Mouse (Mus musculus) liver, embryonic 11.5 days (tissue): ENCODE data around the gene Cmtm7. TPM values are rescaled to one million over a fixed set of nuclear protein-coding genes. Genes with fewer than 3 reads are reported as not detected.

ENCODE experiments used
- ATAC-seq: fragments of 200-750 bp; cut with Nextera tagmentation; replicated peaks from 2 replicates; pipeline ENCODE4 v1.8.0; 2017; ENCODE audit warnings: moderate number of reproducible peaks, mild to moderate bottlenecking, moderate TSS enrichment, moderate library complexity; ENCODE audit not compliant: low FRiP score
- DNase-seq: peaks from one replicate; pipeline ENCODE4 v3.0.0-alpha.2; 2017; ENCODE audit warnings: low spot score
- H3K27ac ChIP-seq: fragments of 300-500 bp; sonication (generic); 2 replicates; pipeline ENCODE4 v1.5.1; 2014; ENCODE audit warnings: mild to moderate bottlenecking, low read depth, low read length, control low read depth
- H3K27me3 ChIP-seq: fragments of 300-500 bp; sonication (generic); replicated peaks from 2 replicates; pipeline ENCODE4 v1.6.1; 2014; ENCODE audit warnings: low read length, mixed read lengths; ENCODE audit not compliant: control insufficient read depth, insufficient read depth
- H3K36me3 ChIP-seq: fragments of 300-500 bp; sonication (generic); 2 replicates; pipeline ENCODE4 v1.6.1; 2014; ENCODE audit warnings: mild to moderate bottlenecking, low read length, moderate library complexity, mixed read lengths; ENCODE audit not compliant: control insufficient read depth, insufficient read depth
- H3K4me1 ChIP-seq: fragments of 300-500 bp; sonication (generic); replicated peaks from 2 replicates; pipeline ENCODE4 v1.6.1; 2014; ENCODE audit warnings: low read length, mixed read lengths; ENCODE audit not compliant: control insufficient read depth, insufficient read depth
- H3K4me2 ChIP-seq: fragments of 300-500 bp; sonication (generic); 2 replicates; pipeline ENCODE4 v1.6.1; 2014; ENCODE audit warnings: mild to moderate bottlenecking, control low read depth, moderate library complexity
- H3K4me3 ChIP-seq: fragments of 300-500 bp; sonication (generic); 2 replicates; pipeline ENCODE4 v1.5.1; 2014; ENCODE audit warnings: low read depth, low read length, control low read depth
- H3K9ac ChIP-seq: fragments of 300-500 bp; sonication (generic); 2 replicates; pipeline ENCODE4 v1.6.1; 2014; ENCODE audit warnings: low read depth, low read length, control low read depth
- H3K9me3 ChIP-seq: fragments of 300-500 bp; sonication (generic); 2 replicates; pipeline ENCODE4 v1.6.1; 2016; ENCODE audit warnings: low read length, inconsistent platforms, mixed read lengths; ENCODE audit not compliant: control insufficient read depth
- WGBS: fragments of 180-500 bp; shearing (Covaris S2); extraction: QIAGEN DNeasy Blood & Tissue Kit; methylation state at CpG from one replicate; pipeline ENCODE4 v1.1.7; 2014; 5-methylcytosine and 5-hydroxymethylcytosine counted together
- polyA plus RNA-seq: library from polyadenylated mRNA; unstranded; fragments of >200 nt; fragmentation: Nextera tagmentation; extraction: Ambion mirVana; gene quantifications from 2 replicates; pipeline ENCODE4 v1.2.1, GENCODE M21; 2014

Gene Cmtm7
- polyA plus RNA-seq, 1 experiment from 2014 or later: 99.4 TPM

DNA sequence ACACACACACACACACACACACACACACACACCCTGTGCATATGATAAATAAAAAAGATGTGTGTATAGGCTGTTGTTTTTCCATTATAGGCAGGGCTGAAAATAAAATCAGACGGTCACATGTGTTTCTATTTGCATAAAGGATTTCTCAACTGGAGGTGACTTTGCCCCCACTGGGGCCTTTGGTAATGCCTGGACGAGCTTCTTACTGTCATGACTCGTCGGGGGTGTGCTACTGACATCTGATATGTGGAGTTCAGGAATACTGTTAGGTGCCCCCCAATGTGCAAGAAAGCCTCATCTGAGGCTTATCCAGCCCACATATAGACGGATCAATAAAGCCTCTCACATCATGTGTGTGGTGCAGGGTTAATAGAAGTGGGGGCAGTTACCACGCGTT, 35.4 kb upstream of the Cmtm7 start:
- Histone ChIP-seq H3K4me1 (no peaks in the 10 kb centered on the region), H3K27ac (no peak overlapping the region), H3K36me3 (no peaks in the 10 kb centered on the region), H3K4me3 (no peak overlapping the region), H3K9ac (no peak overlapping the region), H3K9me3 (no peaks in the 10 kb centered on the region), H3K27me3 (no peaks in the 10 kb centered on the region), H3K4me2 (no peak overlapping the region)
- ATAC-seq (no peak), DNase-seq (no peak)
- whole genome bisulfite sequencing: 65% methylated on average over 7 of the region's 7 CpGs

DNA sequence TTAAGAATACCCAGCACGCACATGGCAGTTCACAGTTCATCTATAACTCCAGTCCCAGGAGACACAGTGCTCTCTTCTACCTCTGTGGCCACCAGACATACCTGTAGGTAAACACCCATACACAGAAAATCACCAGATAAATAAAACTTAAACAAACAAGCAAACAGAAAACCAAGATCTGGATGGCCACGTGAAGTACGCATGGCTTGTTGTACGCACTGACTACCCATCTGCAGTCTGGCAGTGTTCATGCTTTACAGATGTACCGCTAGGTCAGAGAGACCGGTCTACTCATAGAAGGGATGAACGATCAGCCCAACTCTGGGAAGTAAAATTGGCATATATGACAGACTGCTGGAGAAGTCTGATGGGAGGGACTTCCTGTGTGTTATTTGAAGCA, 34.5 kb upstream of the Cmtm7 start:
- no peaks in the 10 kb centered on the region for H3K9me3 ChIP-seq
- no peak overlapping the region for H3K27ac ChIP-seq
- no peak for DNase-seq
- H3K4me2 ChIP-seq: no peak overlapping the region
- H3K9ac ChIP-seq: no peak overlapping the region
- H3K4me3 ChIP-seq: no peak overlapping the region
- no peaks in the 10 kb centered on the region for H3K27me3 ChIP-seq
- WGBS: 88% methylated on average over 7 of the region's 7 CpGs
- H3K4me1 ChIP-seq: peaks cover 4% of the 10 kb centered on the region; the same call in 1 of the 2 replicates
- H3K36me3 ChIP-seq: no peaks in the 10 kb centered on the region
- no peak for ATAC-seq

DNA sequence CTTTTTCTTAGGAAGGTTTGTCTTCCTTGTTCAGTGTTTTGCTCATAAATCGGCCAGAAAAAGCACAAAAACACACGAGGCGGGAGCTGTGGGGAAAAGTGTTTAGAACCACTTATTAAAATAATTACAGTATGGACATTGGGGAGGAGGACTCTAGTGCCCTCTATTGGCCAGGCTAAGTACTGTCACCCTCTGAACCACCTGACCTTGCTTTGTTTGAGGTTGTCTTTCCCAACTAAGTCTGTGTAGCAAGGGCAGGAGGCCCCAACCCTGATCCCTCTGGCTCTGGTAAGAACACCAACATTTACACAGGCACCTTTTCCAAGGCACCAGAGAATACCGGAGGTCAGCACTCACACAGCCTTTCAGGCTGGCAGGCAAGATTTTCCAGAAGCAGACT, 33.7 kb upstream of the Cmtm7 start:
- Histone ChIP-seq H3K4me2 (no peak overlapping the region), H3K36me3 (no peaks in the 10 kb centered on the region), H3K4me1 (peaks cover 10% of the 10 kb centered on the region; the same call in 1 of the 2 replicates), H3K9me3 (no peaks in the 10 kb centered on the region), H3K4me3 (no peak overlapping the region), H3K27ac (no peak overlapping the region), H3K27me3 (no peaks in the 10 kb centered on the region), H3K9ac (no peak overlapping the region)
- WGBS: 48% methylated on average over 4 of the region's 4 CpGs
- DNase-seq (no peak), ATAC-seq (peak; percentile 26; the same call in 1 of the 2 replicates)

DNA sequence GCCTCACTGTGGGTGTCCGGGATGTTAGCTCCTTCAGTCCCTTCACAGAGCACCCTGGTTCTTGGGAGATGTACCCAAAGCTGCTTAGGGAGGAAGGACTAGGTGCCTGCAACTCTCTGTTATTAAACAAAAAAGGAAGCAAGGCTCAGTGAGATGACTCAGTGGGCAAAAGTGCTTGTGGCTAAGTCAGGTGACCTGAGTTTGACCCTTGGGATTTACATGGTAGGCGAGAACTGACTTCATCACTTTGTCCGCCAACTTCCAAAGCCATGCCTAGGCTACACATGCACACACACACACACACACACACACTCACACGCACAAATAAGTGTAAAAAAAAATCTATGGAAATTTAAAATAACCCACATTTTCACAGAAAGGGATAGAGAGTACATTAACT, 30.3 kb upstream of the Cmtm7 start:
- peaks cover 13% of the 10 kb centered on the region for H3K4me1 ChIP-seq
- no peak overlapping the region for H3K4me2 ChIP-seq
- no peak overlapping the region for H3K4me3 ChIP-seq
- DNase-seq (no peak), ATAC-seq (no peak)
- no peaks in the 10 kb centered on the region for H3K36me3 ChIP-seq
- no peak overlapping the region for H3K9ac ChIP-seq
- H3K27me3 ChIP-seq: no peaks in the 10 kb centered on the region
- no peak overlapping the region for H3K27ac ChIP-seq
- 84% methylated on average over 4 of the region's 4 CpGs for WGBS
- H3K9me3 ChIP-seq: no peaks in the 10 kb centered on the region

DNA sequence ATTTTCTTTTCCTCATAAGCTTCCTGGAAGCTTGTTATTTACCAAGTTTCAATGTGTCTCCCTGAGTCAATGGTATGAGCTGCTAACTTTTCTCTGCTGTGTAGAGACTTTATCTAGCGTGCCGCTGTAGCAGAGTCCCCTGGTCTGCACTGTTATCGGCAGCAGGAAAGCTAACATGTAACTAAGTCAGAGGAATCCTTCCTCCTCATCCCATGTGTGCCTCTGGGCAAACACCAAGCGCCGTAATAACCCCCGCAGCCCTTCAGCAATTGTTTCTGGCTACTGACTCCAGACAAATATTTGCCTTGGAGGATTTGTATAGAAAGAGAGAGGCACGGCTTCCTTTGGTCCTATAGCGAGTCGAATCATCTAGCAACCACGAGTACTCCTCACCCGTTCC, 29.2 kb upstream of the Cmtm7 start:
- H3K4me3 ChIP-seq: no peak overlapping the region; the same call in 1 of the 2 replicates
- WGBS: 41% methylated on average over 11 of the region's 11 CpGs
- DNase-seq (no peak), ATAC-seq (peak; percentile 70; the same call in 1 of the 2 replicates)
- H3K36me3 ChIP-seq: no peaks in the 10 kb centered on the region
- H3K4me2 ChIP-seq: peak overlapping the region; percentile 48
- no peak overlapping the region for H3K27ac ChIP-seq
- H3K4me1 ChIP-seq: peaks cover 13% of the 10 kb centered on the region
- no peaks in the 10 kb centered on the region for H3K9me3 ChIP-seq
- no peak overlapping the region; the same call in 1 of the 2 replicates for H3K9ac ChIP-seq
- H3K27me3 ChIP-seq: no peaks in the 10 kb centered on the region

DNA sequence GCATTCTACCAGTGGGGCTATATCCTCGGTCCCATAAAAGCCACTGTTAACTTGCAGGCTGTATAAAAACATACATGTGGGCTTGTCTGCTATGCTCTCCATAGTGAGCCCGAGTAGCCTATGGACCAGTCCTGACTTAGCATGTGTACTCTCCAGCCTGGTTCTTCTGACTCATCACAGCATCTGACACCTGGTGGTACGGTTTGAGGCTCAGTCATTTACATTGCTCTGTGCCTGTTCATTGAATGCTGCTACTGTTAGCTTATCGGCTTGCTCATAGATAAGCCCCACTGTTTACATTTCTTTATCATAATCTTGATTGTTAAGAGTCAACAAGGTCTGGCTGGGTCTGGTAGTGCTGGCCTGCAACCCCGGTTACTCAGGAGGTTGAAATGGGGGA, 27.0 kb upstream of the Cmtm7 start:
- 65% methylated on average over 5 of the region's 5 CpGs for WGBS
- no peak overlapping the region for H3K27ac ChIP-seq
- no peak overlapping the region for H3K4me2 ChIP-seq
- H3K36me3 ChIP-seq: no peaks in the 10 kb centered on the region
- H3K9me3 ChIP-seq: no peaks in the 10 kb centered on the region
- H3K27me3 ChIP-seq: no peaks in the 10 kb centered on the region
- ATAC-seq (no peak; the same call in 1 of the 2 replicates), DNase-seq (no peak)
- no peak overlapping the region for H3K9ac ChIP-seq
- H3K4me3 ChIP-seq: no peak overlapping the region
- H3K4me1 ChIP-seq: peaks cover 13% of the 10 kb centered on the region

DNA sequence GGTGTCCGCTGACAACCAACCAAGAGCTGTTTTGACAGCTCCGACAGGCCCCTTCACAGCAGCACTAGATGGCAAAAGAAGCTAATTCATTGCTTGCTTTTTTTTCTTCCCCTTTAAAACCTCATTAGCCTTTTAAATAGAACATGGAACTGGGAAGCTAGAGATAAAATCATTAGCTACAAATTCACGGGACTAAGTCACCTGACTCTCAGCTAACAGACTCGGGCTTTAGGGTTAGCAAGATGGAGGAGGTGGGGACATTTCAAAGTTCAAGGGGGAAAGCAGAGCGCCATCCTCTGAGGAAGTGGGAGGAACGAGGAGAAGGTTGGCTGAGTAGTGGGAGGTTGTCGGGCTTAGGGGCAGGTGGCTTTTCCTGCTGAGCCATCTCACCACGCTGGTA, 25.6 kb upstream of the Cmtm7 start:
- Histone ChIP-seq H3K4me1 (peaks cover 13% of the 10 kb centered on the region), H3K9me3 (no peaks in the 10 kb centered on the region), H3K27me3 (no peaks in the 10 kb centered on the region), H3K4me3 (no peak overlapping the region), H3K36me3 (no peaks in the 10 kb centered on the region), H3K27ac (no peak overlapping the region), H3K9ac (no peak overlapping the region), H3K4me2 (no peak overlapping the region)
- ATAC-seq (no peak), DNase-seq (no peak)
- 47% methylated on average over 8 of the region's 8 CpGs for WGBS

DNA sequence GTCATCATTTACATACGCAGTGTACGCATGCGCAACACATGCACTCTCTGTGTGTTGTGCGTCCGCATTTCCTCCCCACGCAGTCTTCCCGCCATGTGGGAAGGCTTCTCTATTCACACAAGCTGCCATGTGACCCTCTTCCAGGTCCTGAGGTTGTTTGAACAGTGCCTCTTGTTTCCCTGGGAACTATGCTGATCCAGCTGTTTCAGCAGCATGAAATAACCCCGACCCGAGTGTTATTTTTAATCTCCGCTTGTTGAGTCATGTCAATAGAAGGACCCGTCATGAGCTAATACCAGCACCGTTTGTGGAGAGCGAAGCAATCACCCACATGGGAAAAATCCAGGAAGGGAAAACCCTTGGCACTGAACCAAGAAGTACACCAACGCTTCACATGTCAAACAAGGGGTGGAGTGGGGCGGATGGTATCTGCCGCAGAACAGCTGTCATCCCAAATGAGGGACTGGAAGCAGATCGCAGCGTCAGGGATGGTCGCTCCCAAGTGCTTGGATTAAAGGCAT, 23.6 kb upstream of the Cmtm7 start:
- H3K4me2 ChIP-seq: no peak overlapping the region
- H3K9me3 ChIP-seq: no peaks in the 10 kb centered on the region
- no peak overlapping the region for H3K4me3 ChIP-seq
- WGBS: 79% methylated on average over 19 of the region's 19 CpGs
- no peaks in the 10 kb centered on the region for H3K36me3 ChIP-seq
- DNase-seq: no peak
- H3K4me1 ChIP-seq: peaks cover 3% of the 10 kb centered on the region; the same call in 1 of the 2 replicates
- no peaks in the 10 kb centered on the region for H3K27me3 ChIP-seq
- H3K9ac ChIP-seq: no peak overlapping the region
- ATAC-seq: no peak
- H3K27ac ChIP-seq: no peak overlapping the region

DNA sequence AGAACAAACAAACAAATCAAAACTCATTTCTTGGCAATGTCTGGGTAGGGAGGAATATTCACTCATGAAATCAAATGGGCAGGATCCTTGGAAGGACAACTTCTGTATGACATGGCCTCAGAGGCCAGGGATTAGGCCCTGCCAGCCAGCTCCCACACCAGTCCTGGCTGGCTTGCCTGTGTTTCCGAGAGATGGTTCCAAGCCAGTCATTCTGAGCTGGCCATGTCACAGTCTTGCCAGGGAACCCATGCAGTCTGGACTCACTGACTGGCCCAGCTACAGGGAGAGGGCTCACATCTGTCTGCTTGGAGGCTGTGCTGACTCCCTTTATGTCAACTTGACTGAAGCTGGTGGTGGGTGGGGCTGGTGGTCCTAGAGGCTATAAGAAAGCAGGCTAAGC, 20.5 kb upstream of the Cmtm7 start:
- Histone ChIP-seq H3K27me3 (no peaks in the 10 kb centered on the region), H3K9ac (no peak overlapping the region), H3K9me3 (no peaks in the 10 kb centered on the region), H3K27ac (no peak overlapping the region), H3K36me3 (no peaks in the 10 kb centered on the region), H3K4me2 (no peak overlapping the region), H3K4me1 (no peaks in the 10 kb centered on the region; the same call in 1 of the 2 replicates), H3K4me3 (no peak overlapping the region)
- DNase-seq: no peak
- ATAC-seq: no peak
- 87% methylated on average over 1 of the region's 1 CpGs for whole genome bisulfite sequencing
